Mouse (Mus musculus) kidney, adult 2 months (tissue): Measurements from ENCODE around the gene Arrdc1.

ENCODE experiments used
- CTCF ChIP-seq: fragments of 200-500 bp; conservative IDR thresholded peaks from 2 replicates; pipeline ENCODE4 v1.5.1; 2011; ENCODE audit warnings: low read depth, mild to moderate bottlenecking, control low read depth, low read length, moderate library complexity, mixed read lengths; ENCODE audit not compliant: insufficient read depth, insufficient read length
- POLR2A ChIP-seq: fragments of 200-500 bp; IDR thresholded peaks from one replicate; pipeline ENCODE4 v1.6.1; 2011; ENCODE audit warnings: low read depth, low read length, control low read depth

GRCm38 (mm10) chr2:24942092-24942491 lies 7.0 kb upstream of the Arrdc1 start:
- TF ChIP-seq CTCF, result no peak
- TF ChIP-seq POLR2A, result no peak
